Mouse (Mus musculus) lung, postnatal 0 days (tissue): ENCODE measurements around the gene Adat1.

ENCODE experiments used
- CTCF ChIP-seq: IDR thresholded peaks from 2 replicates; pipeline ENCODE4 v1.5.1; 2016; ENCODE audit warnings: antibody characterized with exemption, mild to moderate bottlenecking
- EP300 ChIP-seq: IDR thresholded peaks from 2 replicates; pipeline ENCODE4 v1.6.1; 2016; ENCODE audit warnings: antibody characterized with exemption, mild to moderate bottlenecking, control low read depth

- no peak for TF ChIP-seq CTCF
- TF ChIP-seq EP300, result no peak
Measured at GRCm38 (mm10) chr8:112007669-112008068, 15.6 kb upstream of the Adat1 start.
